Mouse (Mus musculus) spleen, adult 2 months (tissue): ENCODE data around the gene Primpol.

ENCODE experiments used
- CTCF ChIP-seq: fragments of 200-500 bp; IDR thresholded peaks from 2 replicates; pipeline ENCODE4 v1.5.1; 2011; ENCODE audit warnings: mild to moderate bottlenecking, inconsistent platforms; ENCODE audit not compliant: insufficient read depth, insufficient read length, insufficient replicate concordance; ENCODE audit errors: extremely low read depth
- POLR2A ChIP-seq: fragments of 200-500 bp; IDR thresholded peaks from 2 replicates; pipeline ENCODE4 v1.6.1; 2011; ENCODE audit warnings: low read depth, low read length, inconsistent platforms

DNA sequence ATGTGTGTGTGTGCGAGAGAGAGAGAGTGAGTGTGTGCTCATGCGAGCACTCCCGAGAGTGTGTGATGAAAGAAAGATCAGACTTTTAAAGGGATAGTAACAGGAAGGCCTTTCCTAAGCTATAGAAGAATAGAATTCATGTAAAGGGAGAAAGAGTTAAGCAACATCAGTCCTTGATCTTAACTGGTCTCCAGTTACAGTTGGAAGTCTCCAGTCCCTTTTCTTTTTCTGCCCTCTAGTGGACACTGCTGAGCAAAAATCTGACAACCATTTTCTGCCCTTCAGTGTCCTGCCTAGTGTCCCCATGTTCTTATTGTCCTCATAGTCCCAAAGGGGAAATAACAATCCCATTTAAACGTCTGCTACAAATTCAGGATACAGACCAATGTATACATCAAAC, 69.8 kb downstream of the Primpol start:
- TF ChIP-seq CTCF, result peak; percentile 14; the same call in 1 of the 2 replicates
- TF ChIP-seq POLR2A, result no peak
